Mouse (Mus musculus) thymus, postnatal 36 days (tissue): Measurements from ENCODE around the gene Gimap8.
"Not testable (repeated sequence)": the region's sequence is repeated elsewhere in the genome, so short reads cannot be mapped to it uniquely, and the experiment has no call there.

Source experiments
- DNase-seq, 2 experiments: peaks; one replicate each; pipeline ENCODE4 v3.0.0; 2022; ENCODE audit warnings: mixed read lengths in 2 of 2

Gimap8 gene

DNA sequence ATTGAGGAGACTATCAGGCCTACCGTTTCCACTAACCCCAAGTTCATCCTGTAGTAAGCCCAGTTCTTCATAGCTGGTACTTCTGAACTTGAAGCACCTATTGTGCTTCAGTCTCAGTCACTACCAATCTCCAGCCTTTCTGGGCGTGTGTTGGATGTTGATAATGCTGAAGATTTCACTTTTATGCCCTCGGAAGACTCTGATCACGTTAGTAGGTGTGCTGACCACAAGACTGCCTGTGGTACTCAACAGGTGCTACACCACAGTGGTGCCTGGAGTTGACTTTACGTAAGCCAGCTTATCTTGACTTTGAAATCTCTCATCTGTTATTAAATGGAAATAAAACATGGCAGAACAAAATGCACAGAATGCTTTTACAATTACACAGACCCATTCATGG, 33.4 kb downstream of the Gimap8 start:
- DNase-seq = no peak

DNA sequence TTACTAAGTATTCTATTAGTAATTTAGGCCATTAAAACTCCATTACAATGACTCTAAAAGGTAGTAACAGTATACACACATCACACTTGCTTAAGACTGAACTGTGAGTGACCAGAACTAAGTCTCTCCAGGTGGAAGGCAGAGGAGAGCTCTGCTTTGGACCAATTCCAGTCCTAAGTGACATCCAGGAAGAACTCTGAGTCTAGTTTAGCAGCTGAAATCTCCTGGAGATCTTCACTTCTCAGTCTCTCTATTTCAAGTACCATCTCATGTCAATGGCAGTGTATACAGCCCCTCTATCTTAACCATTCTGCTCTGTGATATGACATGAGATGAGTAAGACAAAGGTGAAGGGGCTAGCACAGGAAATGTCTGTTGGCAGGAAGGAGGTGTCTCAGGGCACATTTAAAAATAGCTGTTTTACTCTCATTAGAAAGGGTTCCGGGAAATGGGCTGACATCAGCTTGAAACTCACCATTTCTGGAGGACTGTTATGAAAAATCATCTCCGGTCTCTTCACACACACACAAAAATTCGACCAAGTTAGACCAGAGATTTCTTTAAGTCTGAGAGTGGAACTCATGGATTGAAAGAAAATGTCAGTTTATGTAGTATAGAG, 34.5 kb downstream of the Gimap8 start:
- no peak for DNase-seq

DNA sequence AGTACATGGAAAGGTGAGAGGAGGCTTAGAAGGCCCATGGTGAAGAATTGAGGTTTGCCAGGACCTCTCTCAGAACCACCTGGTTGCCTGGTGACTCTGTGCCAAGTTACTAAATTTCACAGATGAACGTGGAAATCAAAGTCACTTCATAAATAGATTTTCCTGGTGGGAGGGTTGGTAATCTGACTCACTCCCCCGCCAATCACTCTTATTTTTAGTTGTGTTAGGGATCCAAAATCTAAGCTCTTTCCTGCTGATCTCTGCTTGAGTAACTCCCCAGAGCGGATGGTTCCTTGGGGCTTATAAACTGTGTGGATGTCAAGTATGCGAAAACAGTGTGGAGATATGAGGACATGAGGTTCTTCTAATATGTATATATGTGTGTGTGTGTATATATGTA, 35.2 kb downstream of the Gimap8 start:
- no peak for DNase-seq

DNA sequence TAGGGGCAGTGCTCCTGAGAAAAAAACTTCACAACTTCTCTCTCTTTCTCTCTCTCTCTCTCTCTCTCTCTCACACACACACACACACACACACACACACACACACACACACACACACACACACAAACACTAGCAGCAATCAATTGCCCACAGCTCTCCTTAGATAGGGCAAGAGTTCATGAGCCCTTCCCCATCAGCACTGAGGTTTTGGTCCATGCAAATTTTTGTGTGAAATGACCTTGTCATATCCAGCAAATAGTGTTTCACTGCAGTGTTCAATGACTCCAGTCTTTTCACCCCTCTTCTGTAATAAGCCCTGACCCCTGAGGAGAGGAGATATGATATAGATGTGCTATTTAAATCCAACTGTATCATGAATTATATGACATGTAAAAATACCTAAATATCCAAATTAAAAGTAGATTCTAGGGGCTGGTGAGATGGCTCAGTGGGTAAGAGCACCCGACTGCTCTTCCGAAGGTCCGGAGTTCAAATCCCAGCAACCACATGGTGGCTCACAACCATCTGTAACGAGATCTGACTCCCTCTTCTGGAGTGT, 36.3 kb downstream of the Gimap8 start:
- DNase-seq = not testable (repeated sequence)

DNA sequence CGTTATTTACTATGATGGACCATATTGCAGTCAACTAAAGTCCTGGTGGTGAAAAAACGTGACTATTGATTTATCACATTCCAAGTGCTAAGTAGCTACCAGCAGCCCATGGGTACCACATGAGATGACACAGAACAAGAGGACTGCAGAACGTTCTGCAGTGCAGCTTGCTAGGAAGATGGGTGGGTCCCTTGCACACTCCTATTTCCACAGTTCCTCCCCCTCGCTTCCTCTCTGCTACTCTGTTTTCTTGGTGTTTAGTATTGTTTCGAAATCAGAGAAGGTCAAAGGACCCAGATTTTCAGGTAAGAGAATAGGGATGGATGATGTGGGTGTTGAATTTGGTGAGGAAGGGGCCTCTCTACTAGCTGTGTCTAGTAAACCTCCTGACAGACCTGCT, 37.3 kb downstream of the Gimap8 start, which contains the start of gene Gimap4:
Gene Gimap4 (plus strand): TSS at position 231 of the 400 bp plus-strand sequence.
- DNase-seq = no peak

DNA sequence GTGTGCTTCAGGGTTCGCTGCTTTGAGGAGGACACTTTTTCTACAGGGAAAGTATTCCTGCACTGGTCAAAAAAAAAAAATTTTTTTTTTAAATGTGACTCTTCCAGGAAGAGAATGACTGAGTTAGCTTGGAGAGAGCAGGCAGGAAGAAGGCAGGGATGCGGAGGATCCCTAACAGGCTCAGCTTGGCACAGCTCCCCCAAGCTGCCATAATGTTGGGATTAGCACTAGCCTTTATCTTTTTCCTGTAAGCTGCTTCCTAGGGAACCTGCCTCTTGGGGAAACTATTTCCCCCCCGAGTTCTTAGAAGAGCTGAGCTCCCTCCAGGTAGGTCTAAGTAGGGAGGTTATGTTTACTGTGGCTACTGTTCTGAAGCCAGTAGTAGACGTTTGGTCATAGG, 37.8 kb downstream of the Gimap8 start:
- no peak for DNase-seq

DNA sequence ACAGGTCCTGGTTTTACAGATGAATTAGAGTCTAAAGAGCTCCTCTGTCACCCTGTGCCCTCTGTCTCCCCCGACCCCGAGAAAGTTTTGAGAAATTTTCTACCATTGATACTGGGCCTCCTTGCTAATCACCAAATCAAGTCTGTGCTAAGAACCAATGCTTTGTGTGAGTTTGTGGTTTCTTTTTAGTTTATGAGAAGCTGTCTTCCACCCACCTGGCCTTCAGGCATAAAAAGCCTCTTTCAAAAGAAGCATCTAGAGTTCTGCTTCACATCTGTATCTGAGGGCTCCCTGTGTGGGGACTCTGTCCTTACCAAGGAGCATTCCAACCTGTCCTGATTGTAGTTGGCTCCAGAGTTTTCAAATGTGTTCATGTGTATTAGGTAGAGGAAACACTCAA, 38.2 kb downstream of the Gimap8 start:
- no peak for DNase-seq

DNA sequence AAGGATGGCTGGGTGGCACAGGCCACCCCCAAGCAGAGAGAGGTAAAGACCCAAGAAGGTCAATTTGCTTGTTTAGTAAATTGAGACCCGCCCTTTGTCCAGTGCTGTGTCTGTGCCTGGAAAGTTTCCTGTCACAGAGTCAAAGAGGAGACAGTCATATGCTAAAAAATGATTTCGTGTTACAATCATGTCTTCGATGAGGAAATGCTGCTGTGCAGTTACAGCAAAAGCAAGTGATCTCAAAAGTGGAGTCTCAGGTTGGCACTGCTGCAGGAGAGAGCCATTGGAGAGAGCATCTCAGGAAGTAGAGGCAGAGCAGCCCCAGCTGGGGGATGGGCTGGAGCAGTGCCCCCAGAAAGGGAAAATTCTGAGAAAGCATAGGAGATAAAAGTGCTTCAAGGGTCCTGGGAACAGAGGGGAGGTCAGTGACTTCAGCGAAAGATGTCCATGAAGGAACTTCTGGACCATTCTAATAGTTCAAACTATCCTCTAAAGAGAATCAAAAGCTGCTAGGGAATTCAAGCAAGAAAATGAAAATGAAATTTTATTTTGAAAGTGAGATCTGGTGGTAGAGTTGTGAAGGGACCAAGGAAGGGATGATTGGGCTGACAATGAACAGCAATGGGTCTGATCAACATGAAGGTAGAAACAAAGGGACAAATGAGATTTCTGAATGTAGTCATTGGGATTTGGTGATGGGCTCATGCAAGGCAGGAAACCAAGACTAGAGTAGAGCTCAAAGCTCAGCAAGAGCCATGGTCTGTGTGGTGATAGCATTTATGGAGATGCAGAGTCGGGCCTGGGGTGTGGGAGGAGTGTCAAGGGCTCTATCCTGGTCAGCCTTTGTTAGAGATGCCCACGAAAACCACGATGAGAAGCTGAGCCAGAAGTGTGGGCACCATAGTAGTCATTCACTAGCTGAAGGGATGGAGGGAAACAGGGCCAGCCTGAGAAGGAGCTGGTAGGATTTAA, 38.9 kb downstream of the Gimap8 start:
- no peak for DNase-seq

DNA sequence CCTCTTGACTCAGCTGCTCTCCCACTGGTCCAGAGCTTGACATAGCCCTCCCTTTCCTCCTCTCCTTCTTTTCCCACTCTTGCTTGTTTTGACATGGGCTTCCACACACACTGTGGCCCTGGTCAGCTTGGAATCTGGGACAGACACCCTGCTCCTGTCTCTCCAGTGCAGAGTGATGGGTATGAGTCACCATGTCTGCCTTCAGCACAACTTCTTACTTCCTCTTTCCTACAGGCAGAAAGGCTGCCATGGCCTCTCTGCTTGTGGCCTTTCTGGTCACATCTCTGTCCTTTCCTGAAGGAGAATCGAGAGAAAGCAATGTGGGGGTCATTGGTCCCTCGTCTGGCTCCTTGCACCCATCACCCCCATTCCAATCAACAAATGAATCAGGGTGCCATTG, 40.0 kb downstream of the Gimap8 start:
- no peak for DNase-seq

DNA sequence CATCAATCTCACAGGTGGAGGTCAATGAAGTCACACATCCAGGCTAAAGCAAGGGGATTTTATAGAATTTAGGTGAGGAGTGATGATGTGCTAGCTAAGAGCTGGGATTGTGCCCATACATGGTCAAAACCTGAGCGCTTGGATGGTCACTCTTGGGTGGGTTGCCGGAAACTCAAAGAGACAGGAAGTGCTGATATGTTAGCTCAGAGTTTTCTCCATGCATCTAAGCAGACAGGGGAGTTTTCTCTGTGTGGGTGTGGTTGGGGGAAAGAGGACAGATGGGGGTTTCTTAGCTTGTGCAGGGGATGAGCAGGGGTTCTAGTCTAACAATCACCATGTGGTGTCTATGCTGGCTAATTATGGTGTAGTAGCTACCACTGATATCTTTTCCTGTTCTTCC, 42.3 kb downstream of the Gimap8 start:
- DNase-seq = no peak

DNA sequence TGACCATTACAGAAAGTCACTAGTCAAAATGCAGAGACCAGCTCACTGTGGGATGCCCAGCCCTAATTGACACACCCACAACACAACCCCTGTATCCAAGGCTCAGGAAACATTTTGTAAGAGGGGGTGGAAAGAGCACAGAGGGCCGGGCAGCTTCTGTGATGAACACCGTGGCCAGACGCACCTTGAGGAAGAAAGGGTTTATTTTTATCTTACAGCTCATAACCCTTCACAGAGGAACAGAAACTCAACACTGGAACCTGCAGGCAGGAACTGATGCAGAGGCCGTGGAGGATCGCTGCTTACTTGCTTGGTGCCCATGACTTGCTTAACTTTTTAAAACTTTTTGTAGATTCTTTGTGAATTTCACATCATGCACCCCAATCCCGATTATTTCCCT, 45.9 kb downstream of the Gimap8 start:
- DNase-seq = no peak

DNA sequence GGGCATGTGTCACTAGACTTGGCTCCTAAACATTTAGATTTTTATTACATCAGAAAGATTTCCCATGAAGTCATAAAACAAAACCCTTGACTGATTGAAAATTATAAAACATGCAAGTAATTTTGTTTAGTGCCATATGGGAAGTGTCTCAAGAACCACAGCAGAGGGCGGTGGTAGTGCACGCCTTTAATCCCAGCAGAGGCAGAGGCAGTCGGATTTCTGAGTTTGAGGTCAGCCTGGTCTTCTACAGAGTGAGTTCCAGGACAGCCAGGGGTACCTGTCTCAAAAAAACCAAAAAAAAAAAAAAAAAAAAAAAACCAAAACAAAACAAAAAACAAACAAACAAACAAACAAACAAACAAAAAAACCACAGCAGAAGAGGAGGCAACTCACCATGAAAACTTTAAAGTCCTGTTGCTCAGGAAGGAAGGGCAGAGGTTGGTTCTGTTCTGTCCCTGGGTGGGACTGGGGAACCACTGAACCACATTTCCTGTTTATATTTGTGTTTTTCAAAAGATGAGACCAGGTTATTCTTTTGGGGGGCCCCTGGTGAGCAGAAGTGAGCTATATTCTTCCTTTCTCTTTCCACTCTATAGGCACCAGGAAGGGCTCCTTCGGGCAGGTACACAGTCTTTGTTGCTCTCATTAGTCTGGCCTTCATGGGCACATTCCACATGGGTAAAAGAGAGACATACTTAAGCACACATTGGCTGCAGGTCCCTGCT, 50.0 kb downstream of the Gimap8 start:
- no peak for DNase-seq

DNA sequence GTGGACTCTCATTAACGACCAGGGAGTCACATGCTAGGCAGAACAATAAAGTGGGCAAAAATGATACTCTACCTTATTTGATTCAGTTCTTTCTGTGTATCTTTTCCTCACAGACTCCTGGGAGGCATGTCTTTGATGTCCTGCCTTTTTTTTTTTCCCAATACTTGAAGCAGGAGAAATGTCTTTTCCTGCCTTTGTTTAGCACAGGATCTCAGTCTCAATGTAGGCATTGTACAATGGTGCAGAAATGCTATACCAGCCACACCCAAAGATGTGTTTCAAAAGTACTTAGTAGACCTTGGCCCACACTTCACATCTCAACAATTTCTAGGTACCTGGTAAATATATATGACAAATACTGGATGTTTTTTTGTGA, 50.5 kb downstream of the Gimap8 start:
- DNase-seq = no peak

DNA sequence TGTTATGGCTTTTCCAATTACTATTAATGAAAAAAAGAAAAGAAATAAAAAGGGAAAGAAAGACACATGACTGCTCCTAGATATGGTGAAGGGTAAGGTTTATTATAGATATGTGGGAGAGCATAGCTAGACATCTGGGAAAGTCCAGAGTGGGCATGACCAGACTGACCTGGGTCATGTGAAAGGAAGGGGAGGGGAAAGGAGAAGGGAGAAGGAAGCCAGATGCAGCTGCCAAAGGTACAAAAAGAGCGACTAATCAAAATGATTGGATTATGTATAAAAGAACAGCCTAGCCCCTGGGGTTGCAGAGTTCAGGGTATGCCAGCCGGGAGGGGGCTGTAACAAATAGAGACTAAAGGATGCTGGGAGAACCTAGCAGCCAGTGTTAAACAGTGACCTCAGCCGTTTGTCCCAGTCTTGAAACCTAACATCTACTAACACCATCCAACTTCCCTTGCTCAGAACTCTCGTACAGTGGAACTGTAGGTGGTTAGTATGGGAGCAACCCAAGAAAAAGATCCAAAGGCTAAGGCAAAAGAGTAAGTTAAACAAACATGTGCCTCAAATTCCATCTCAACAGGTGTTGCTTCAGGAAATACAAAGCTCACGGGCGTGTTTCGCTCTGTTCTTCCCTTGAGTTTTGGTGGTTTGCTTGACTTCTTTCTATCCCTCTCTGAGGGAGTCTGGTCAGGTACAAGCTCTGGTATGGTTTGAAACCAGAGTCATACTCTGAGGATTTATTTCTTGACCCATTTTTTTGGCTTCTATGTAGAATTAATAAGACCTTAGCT, 51.2 kb downstream of the Gimap8 start:
- no peak for DNase-seq

DNA sequence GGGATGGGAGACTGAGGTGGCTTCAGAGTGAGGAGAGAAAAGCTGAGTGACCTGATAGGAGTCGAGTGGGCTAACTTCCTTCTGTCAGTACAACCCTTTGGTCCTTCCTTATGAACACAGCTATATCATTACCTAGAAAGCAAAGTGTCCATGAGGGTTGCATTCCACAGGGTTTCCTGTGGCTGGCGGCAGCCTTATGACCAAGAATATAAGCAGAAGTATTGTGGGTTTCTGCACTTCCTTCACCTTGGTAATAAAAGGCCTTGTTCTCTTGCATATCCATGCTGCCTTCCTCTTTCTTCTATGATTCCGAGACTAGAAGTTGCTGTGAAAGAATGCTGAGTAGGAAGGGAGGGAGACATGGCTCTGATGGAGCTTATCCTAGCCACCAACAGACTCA, 51.9 kb downstream of the Gimap8 start:
- DNase-seq = no peak

DNA sequence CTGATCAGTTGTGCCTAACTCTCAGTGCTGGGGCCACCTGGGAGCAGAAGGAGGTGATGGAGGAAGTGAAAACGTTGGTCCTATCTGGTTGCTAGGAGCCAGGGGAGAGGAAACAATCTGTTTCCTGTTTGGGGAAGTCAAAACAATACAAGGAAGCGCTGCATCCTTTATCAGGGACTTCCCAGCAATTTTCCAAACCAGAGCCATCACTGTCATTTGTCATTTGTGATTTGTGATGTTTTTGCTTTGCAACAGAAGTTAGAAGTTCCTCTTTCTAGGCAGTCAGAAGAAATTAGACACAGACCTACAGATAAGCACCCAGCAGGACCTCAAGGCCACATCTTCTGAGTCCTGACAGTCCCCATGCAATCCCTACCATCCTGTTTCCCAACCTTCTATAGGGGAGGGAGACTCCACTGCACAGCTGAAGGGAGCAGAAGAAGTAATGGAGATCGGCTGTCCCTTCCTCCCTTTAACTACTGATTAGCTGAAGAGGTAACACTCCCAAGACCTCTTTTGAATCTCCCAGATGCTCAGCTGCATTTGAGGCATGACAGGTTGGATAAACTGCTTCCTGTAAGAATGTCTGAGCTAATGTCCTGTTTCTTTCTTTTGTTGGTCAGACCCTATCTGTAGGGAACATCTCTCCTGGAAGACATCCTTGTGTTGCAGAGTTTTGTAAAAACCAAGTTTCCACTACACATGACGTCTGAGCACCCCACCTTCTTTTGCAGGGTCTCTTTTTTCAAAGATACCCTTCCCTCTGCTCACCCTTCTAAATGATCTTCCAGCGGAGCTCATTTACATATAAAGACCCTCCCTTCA, 53.4 kb downstream of the Gimap8 start:
- DNase-seq = no peak

DNA sequence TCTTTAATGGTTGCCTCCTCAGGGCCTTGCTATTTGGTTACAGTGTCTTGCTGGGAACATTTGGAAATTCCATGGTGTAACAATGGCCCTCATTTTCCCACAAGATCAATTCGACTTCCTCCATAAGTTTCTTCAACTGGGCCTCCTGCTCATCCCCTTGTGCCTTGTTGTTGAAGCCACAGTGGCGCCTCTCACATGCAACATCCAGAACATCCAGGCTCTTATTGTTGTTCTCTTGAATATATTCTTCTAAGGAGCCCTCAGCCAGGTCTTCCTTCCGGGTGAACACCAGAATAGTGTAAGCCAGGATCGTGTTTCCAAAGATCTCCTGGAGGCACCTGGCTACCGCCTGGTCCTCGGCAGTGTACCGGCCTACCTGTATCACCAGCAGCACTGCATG, 55.1 kb downstream of the Gimap8 start:
- DNase-seq = no peak

DNA sequence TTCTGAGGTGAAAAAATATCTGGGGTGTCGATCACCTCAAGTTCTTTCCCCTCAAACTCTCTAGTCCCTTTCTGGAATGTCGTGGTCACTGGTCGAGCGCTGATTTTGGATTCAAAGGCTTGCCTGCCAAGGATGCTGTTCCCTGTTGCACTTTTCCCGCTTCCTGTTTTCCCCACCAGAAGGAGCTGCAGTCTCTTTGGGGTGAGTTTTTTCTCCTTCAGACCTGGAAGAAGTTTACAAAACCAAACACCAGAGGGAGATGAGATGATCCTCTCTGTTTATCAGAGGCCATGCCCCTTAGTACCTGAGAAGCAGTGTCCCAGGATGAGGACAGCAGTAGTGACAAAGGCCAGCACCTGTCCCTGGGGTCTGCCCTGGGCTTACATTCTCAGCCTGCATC, 55.6 kb downstream of the Gimap8 start:
- no peak for DNase-seq

DNA sequence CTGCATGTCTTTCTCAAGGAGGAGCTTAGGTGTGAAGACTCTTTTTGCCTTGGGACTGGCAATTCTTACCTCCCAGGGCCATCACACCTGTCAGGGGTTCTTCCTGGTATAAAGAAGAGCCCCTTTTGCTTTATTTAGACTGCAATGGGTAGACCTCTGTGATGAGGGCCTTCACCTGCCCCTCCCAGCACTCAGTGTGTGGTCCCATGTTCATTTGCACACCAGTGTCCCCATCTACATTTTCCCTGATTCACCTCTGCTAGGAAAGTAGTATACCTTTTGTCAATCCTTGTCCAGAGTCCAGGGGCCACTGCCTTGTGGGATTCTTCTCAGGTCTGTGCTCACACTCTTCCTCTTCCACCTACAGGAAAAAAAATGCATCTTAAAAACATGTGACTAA, 57.1 kb downstream of the Gimap8 start:
- no peak for DNase-seq

DNA sequence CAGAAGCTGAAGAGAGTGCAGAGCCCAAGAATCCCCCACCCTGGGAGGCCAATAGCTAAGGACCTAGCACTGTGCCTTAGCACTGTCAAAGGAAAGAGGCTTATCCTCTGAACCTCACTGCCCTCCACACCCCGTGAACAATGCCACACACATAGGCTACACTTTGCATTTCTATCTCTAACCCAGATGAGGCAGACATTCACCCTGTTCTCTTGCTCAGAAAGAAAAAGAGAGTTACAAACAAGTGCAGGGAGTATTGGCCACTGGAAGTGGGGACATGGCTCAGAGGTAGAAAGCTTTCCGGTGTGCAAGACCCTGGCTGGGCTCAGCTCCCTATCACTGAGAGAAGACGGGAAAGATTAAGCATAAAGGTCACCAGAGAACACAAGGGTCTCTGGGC, 59.1 kb downstream of the Gimap8 start:
- DNase-seq = no peak
